Mouse (Mus musculus): ENCODE measurements around the gene Kazn.

GRCm38 (mm10) chr4:142063057-142063534, 176.1 kb downstream of the Kazn start:
- TF ChIP-seq TAL1 (conservative IDR thresholded peaks at IDR 0.05; ENCODE audit: low read depth, low read length) (no peak), CTCF (IDR thresholded peaks at IDR 0.05; ENCODE audit: low read depth, low read length) (no peak), GATA1 (IDR thresholded peaks at IDR 0.05; ENCODE audit: borderline replicate concordance, low read length) (no peak), GATA2 (IDR thresholded peaks at IDR 0.05; ENCODE audit: borderline replicate concordance, low read depth, low read length) (no peak), POLR2AphosphoS5 (IDR thresholded peaks at IDR 0.05; ENCODE audit: insufficient replicate concordance, low read depth, low read length) (no peak)

Data from G1E (cell line).